Mouse (Mus musculus) stomach, embryonic 16.5 days (tissue): ENCODE results near the gene Dnah9. TPM values are rescaled to one million over a fixed set of nuclear protein-coding genes. Genes with fewer than 3 reads are reported as not detected.

Source experiments
- ATAC-seq: fragments of 200-750 bp; cut with Nextera tagmentation; 2 replicates; pipeline ENCODE4 v1.8.0; 2017; ENCODE audit warnings: moderate number of reproducible peaks, moderate TSS enrichment; ENCODE audit not compliant: insufficient read depth, low FRiP score
- H3K27ac ChIP-seq: fragments of 300-500 bp; sonication (generic); 2 replicates; pipeline ENCODE4 v1.5.1; 2014; ENCODE audit warnings: low read length
- H3K27me3 ChIP-seq: fragments of 300-500 bp; sonication (generic); 2 replicates; pipeline ENCODE4 v1.6.1; 2014; ENCODE audit warnings: low read length, control low read depth, mixed read lengths; ENCODE audit not compliant: control insufficient read depth, insufficient read depth
- H3K36me3 ChIP-seq: fragments of 300-500 bp; sonication (generic); 2 replicates; pipeline ENCODE4 v1.6.1; 2014; ENCODE audit warnings: low read length; ENCODE audit not compliant: control insufficient read depth, insufficient read depth
- H3K4me1 ChIP-seq: fragments of 300-500 bp; sonication (generic); 2 replicates; pipeline ENCODE4 v1.6.1; 2014; ENCODE audit warnings: low read length, control low read depth, mixed read lengths; ENCODE audit not compliant: control insufficient read depth, insufficient read depth
- H3K4me2 ChIP-seq: fragments of 300-500 bp; sonication (generic); 2 replicates; pipeline ENCODE4 v1.6.1; 2014; ENCODE audit warnings: low read depth, low read length, mixed read lengths
- H3K4me3 ChIP-seq: fragments of 300-500 bp; sonication (generic); replicated peaks from 2 replicates; pipeline ENCODE4 v1.5.1; 2014; ENCODE audit warnings: mild to moderate bottlenecking, low read length
- H3K9ac ChIP-seq: fragments of 300-500 bp; sonication (generic); 2 replicates; pipeline ENCODE4 v1.6.1; 2014; ENCODE audit warnings: low read length
- H3K9me3 ChIP-seq: fragments of 300-500 bp; sonication (generic); replicated peaks from 2 replicates; pipeline ENCODE4 v1.6.1; 2016; ENCODE audit warnings: low read length, control low read depth; ENCODE audit not compliant: control insufficient read depth
- WGBS: fragments of 180-500 bp; shearing (Covaris S2); extraction: QIAGEN DNeasy Blood & Tissue Kit; methylation state at CpG from one replicate; pipeline ENCODE4 v1.1.7; 2014; 5-methylcytosine and 5-hydroxymethylcytosine counted together
- polyA plus RNA-seq: library from polyadenylated mRNA; unstranded; fragments of >200 nt; fragmentation: Nextera tagmentation; extraction: Ambion mirVana; gene quantifications from 2 replicates; pipeline ENCODE4 v1.2.1, GENCODE M21; 2015

Dnah9 gene
- polyA plus RNA-seq, 1 experiment from 2014 or later = 0.43 TPM

DNA sequence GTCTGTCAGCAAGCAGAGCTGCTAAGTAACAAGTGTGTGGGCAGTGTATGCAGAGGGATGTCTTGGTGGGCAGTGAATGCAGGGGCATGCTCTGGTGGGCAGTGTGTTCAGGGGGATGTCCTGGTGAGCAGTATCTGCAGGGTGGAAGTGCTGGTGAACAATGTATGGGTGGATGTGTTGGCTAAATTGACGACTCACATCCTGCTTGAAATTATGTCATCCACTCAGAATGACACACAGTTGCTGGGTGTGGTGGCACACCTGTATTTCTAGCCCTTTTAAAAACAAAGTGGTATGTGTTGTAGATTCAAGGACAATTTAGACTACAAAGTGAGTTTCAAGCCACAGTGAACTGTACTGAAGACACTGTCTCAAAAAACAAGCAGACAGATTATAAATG is 350.2 kb downstream of the Dnah9 start:
- 65% methylated on average over 1 of the region's 1 CpGs for WGBS
- Histone ChIP-seq H3K36me3 (peaks cover 14% of the 10 kb centered on the region), H3K9ac (no peak overlapping the region), H3K4me3 (no peak overlapping the region), H3K4me2 (no peak overlapping the region), H3K27ac (no peak overlapping the region), H3K9me3 (no peaks in the 10 kb centered on the region), H3K27me3 (no peaks in the 10 kb centered on the region), H3K4me1 (0 out of 2 replicates have a peak, but pooled peaks cover 3% of the 10 kb centered on the region)
- ATAC-seq = no peak

DNA sequence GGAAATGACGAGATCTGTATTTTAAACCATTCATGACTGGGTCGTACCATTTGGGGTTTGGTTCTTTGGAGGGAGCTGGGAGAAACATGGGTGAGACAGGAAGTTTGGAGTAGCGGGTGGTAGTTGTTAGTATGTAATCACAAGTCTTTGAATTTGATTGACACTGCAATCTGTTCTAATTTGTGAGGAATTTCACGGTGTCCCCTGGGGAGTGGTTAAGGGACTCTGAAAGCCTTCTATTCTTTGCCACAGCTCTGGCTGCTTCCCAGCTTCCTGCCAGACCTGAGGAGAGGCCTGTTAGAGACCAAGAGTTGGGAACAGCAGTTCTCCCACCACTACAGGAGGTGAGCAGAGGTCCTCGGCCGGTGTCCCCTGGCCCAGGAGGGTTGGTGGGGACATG is 352.1 kb downstream of the Dnah9 start:
- no peak overlapping the region for H3K27ac ChIP-seq
- no peak overlapping the region for H3K4me3 ChIP-seq
- H3K9me3 ChIP-seq = no peaks in the 10 kb centered on the region
- no peak overlapping the region for H3K4me2 ChIP-seq
- H3K4me1 ChIP-seq = 0 out of 2 replicates have a peak, but pooled peaks cover 3% of the 10 kb centered on the region
- 72% methylated on average over 6 of the region's 6 CpGs for WGBS
- H3K9ac ChIP-seq = no peak overlapping the region
- peaks cover 13% of the 10 kb centered on the region for H3K36me3 ChIP-seq
- H3K27me3 ChIP-seq = no peaks in the 10 kb centered on the region
- no peak for ATAC-seq

DNA sequence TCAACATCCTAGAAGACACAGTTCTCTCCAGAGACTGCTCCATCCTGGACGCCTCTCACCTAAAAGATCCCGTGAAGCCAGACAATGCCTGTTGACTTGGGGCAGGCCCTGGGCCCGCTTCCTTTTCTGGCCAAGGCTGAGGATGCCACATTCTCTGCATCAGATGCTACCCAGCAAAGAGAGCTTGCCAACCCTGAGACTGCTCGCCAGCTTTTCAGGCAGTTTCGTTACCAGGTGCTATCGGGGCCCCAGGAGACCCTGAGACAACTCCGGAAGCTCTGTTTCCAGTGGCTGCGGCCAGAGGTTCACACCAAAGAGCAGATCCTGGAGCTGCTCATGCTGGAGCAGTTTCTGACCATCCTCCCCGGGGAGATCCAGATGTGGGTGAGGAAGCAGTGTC is 354.0 kb downstream of the Dnah9 start:
- no peak for ATAC-seq
- no peaks in the 10 kb centered on the region for H3K4me1 ChIP-seq
- H3K9me3 ChIP-seq = no peaks in the 10 kb centered on the region
- peaks cover 9% of the 10 kb centered on the region for H3K36me3 ChIP-seq
- H3K4me3 ChIP-seq = no peak overlapping the region
- H3K9ac ChIP-seq = no peak overlapping the region
- H3K27me3 ChIP-seq = no peaks in the 10 kb centered on the region
- H3K4me2 ChIP-seq = no peak overlapping the region
- WGBS = 90% methylated on average over 9 of the region's 9 CpGs
- no peak overlapping the region for H3K27ac ChIP-seq

DNA sequence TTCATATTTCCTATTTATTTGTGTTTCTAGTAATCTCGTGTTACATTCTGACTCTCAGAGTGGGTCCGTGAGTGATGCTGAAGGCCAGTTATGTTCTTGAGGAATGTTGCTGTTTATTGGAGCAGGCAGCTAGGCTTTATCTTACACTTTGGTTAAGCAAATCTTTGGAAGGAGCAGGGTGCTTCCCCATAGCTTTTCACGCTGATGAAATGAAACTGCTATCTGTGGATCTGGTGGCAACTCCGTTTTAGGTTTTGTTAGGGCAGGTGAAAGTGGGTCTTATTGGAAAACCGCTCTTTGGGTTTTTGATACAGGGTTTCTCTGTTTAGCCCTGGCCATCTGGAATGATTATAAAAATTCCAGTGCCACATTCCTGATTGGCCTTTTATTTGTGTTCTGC is 356.3 kb downstream of the Dnah9 start:
- WGBS = 38% methylated on average over 5 of the region's 5 CpGs
- H3K27me3 ChIP-seq = no peaks in the 10 kb centered on the region
- H3K36me3 ChIP-seq = peaks cover 8% of the 10 kb centered on the region
- no peaks in the 10 kb centered on the region for H3K9me3 ChIP-seq
- H3K9ac ChIP-seq = no peak overlapping the region
- no peak overlapping the region for H3K4me2 ChIP-seq
- H3K27ac ChIP-seq = no peak overlapping the region
- ATAC-seq = no peak
- no peak overlapping the region for H3K4me3 ChIP-seq
- peaks cover 4% of the 10 kb centered on the region for H3K4me1 ChIP-seq

DNA sequence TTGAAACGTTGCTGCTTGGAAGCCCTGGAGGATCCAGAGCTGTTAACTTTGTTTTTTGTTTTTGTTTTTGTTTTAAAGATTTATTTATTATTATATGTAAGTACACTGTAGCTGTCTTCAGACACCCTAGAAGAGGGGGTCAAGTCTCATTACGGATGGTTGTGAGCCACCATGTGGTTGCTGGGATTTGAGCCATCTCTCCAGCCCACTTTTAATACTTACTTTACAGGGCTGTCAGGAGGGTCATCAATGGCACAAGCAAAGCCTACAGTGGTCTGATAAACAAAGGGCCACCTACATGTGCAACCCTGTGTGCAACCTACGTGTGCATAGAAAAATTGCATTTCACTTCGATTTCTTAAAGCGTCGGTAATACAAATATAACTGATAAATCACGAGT is 360.8 kb downstream of the Dnah9 start:
- Histone ChIP-seq H3K27me3 (no peaks in the 10 kb centered on the region), H3K27ac (peak overlapping the region; percentile 93; the same call in 1 of the 2 replicates), H3K9me3 (no peaks in the 10 kb centered on the region), H3K36me3 (no peaks in the 10 kb centered on the region), H3K9ac (peak overlapping the region; percentile 88), H3K4me1 (peaks cover 10% of the 10 kb centered on the region), H3K4me3 (peak overlapping the region; percentile 92), H3K4me2 (peak overlapping the region; percentile 97)
- WGBS = 38% methylated on average over 7 of the region's 7 CpGs
- ATAC-seq = no peak

DNA sequence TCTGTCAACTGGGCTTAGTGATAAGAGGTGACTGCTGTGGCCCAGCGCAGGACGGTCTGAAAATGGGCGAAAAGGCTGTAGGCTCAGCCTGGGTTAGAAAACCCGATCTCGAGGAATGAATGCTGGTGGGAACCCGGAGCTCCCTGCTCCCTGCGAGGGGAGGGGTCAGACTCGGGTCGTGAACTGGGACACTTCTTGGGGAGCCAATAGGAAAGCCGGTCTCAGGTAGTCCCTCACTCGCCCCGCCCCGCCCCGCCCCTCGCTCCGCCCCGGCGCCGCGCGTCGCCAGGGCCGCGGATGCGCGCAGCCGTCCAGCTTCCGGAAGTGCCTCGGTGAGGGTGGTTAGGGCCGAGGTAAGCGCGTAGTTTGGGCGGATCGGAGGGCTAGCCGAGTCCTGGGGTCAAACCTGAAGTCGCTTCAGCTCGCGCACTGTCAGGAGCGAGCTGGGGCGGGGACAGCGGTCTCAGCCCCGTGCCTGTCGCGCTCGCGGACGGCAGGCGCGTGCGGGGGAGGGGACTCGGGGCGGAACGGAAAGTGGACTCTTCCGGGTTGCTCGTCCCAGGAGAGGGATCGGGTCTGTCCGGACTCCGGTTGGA is 361.3 kb downstream of the Dnah9 start, which contains the start of gene Zkscan6:
Gene Zkscan6, plus strand, starts transcription at position 267 of the 596 bp plus-strand sequence.
- peak; percentile 98 for ATAC-seq
- Histone ChIP-seq H3K27ac (peak within 1 kb of the TSS; percentile 93), H3K9me3 (no peaks in the 10 kb centered on the region), H3K9ac (peak within 1 kb of the TSS; percentile 88), H3K4me1 (peaks cover 10% of the 10 kb centered on the region), H3K27me3 (no peaks in the 10 kb centered on the region), H3K36me3 (no peaks in the 10 kb centered on the region), H3K4me3 (peak within 1 kb of the TSS; percentile 92), H3K4me2 (peak within 1 kb of the TSS; percentile 97)
- WGBS = under 1% methylated on average over 57 of the region's 58 CpGs

DNA sequence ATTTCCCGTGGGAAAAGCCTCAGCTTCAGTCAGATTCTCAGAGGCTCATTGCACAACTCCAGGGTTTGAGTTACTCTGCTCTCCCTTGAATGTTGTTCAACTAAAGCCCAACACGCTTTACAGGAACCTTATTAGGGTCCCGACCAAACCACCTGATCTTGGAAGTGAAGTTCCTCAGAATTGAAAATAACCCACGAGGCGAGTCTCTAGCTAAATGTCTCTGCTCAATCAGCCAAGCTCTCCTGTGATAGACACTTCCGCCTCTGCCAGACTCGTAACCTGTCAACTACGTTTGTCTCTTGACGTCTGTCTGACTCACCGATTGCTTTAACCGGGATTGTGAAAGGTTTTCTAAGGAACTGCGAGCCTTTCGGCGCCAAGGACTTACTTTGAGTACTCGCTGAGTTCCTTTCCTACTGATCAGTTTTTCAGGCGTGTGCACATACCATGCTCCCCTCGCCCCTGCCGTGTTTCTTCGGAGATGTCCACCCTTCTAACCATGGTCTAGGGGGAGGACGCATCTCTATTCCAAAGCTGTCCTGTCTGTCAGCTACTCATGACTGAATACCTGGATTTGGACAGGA is 361.9 kb downstream of the Dnah9 start:
- 1% methylated on average over 20 of the region's 20 CpGs for WGBS
- peak overlapping the region; percentile 89 for H3K27ac ChIP-seq
- ATAC-seq = peak; percentile 49

DNA sequence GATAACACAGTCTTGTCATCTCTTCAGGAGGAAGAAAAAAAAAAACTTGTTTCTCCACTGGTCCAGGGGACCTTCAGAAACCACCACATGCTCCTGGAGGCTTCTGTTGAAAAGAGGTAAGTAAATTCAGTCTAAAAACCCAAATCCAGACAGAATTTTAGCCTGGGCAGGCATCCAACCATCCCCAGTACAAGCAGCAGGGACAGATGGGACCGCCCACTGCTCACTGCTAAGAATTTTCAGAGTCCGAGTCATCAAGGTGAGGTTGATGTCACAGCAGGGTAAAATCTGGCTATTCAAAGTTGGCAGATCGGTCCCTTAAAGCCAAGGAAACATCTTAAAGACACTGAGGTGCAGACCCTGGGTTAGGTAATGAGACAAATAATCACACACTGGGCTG is 366.5 kb downstream of the Dnah9 start:
- Histone ChIP-seq H3K36me3 (no peaks in the 10 kb centered on the region), H3K4me3 (no peak overlapping the region), H3K9me3 (no peaks in the 10 kb centered on the region), H3K27me3 (no peaks in the 10 kb centered on the region), H3K4me1 (peaks cover 6% of the 10 kb centered on the region), H3K4me2 (no peak overlapping the region), H3K9ac (no peak overlapping the region), H3K27ac (no peak overlapping the region)
- WGBS = 41% methylated on average over 3 of the region's 3 CpGs
- ATAC-seq = no peak

More for the DNA sequence above, 361.9 kb downstream of the Dnah9 start:
- Histone ChIP-seq H3K4me3 (peak overlapping the region; percentile 92), H3K4me2 (peak overlapping the region; percentile 97), H3K4me1 (peaks cover 10% of the 10 kb centered on the region), H3K27me3 (no peaks in the 10 kb centered on the region), H3K9ac (peak overlapping the region; percentile 75), H3K9me3 (no peaks in the 10 kb centered on the region), H3K36me3 (no peaks in the 10 kb centered on the region)

DNA sequence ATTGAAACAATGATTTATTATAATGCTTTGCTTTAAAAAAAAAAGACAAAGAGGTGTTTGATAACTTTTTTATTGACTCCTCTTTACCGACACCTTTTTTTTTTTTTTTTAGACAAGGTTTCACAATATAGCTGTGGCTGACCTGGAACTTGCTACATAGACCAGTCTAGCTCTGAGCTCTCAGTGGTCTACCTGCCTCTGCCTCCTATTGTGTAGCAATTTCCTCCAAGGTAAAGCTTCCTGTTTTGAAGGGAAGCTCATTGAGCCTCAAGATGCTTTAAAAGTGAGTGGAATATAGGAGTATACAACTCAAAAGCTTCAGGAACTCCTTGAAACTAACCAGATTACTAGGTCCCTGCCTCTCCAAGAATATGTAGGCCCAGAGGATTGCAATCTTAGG is 372.5 kb downstream of the Dnah9 start:
- 73% methylated on average over 1 of the region's 1 CpGs for WGBS
- ATAC-seq = no peak
- H3K36me3 ChIP-seq = no peaks in the 10 kb centered on the region
- H3K4me2 ChIP-seq = no peak overlapping the region
- no peaks in the 10 kb centered on the region for H3K27me3 ChIP-seq
- no peak overlapping the region for H3K27ac ChIP-seq
- H3K4me1 ChIP-seq = no peaks in the 10 kb centered on the region
- no peak overlapping the region for H3K9ac ChIP-seq
- no peaks in the 10 kb centered on the region for H3K9me3 ChIP-seq
- H3K4me3 ChIP-seq = no peak overlapping the region
